Mouse (Mus musculus) retina, embryonic 14.5 days (tissue): ENCODE data around the gene Rarres2.
"Not testable (repeated sequence)": the region's sequence is repeated elsewhere in the genome, so short reads cannot be mapped to it uniquely, and the experiment has no call there.

Experiments used
- DNase-seq: peaks from one replicate; pipeline ENCODE4 v3.0.0-alpha.2; 2015; ENCODE audit warnings: low spot score

The Rarres2 gene

DNA sequence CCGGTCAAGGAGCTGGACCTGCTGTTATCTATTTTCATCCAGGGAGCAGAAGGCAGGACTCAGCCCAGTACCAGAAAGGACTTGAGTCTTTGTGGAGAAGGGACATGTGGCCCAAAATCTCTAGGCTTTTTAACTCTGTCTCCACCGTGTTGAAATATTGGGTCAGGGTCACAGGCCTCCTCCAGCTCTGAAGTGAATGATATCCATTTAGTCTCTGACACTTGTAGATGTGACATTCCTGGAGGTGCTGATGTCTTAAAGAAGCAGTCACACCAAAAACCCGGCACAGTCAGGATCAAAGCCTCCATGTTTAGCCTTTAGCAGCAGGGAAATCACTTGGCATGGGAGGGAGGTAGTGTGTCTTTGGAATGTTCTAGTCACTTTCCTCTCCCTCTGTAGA is 31.9 kb downstream of the Rarres2 start:
- no peak for DNase-seq

DNA sequence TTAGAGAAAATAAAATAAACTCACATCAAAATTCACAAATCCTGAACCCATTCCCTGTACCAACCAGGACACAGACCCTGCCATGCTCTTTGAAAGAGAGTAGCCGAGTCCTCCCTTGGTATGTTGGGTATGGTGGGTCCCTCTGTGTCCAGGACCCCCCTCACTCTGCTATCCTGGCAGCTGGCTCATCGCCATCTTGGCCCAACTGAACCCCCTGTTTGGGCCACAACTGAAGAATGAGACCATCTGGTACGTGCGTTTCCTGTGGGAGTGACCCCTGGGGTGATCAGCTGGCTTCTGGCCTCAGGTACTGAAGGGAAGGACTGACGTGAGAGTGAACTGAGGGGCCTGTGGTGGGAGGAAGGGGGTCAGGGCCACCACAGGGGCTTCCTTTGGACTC is 32.7 kb downstream of the Rarres2 start:
- DNase-seq: no peak

DNA sequence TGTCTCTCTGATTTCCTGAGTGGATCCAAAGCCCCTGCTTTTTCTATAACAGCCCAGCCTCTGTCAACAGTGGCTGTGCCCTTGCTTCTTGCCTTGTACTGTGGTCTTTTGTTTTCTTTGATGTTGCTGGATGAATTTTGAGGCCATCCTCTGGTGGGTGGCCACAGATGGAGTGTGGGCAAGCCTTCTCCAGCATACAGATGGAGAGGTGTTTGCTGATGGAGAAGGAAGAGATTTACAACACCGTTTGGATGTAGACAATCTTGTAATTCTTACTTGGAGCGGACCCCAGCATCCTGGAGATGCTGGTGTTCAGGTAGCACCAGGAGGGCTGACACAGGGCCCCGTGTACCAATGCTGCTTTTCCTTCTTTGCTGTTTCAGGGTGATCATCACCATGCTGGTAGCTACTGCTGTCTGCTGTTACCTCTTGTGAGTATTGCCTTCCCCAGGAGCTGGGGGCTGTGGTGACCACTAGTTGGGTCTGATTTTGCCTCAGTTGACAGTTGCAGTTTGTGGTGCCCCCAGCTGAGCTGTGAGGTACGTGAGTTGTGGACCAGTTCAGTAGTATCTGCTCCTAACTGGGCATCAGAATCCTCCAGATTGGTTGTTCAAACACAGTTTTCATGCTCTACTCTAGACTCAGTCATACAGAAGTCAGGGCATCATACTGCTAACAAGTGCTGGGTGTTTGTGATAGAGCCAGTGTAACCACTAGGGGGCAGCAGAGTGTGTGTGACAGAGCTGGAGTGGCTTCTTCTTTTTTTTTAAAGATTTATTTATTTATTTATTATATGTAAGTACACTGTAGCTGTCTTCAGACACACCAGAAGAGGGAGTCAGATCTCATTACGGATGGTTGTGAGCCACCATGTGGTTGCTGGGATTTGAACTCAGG is 33.5 kb downstream of the Rarres2 start:
- DNase-seq: peak; percentile 90

DNA sequence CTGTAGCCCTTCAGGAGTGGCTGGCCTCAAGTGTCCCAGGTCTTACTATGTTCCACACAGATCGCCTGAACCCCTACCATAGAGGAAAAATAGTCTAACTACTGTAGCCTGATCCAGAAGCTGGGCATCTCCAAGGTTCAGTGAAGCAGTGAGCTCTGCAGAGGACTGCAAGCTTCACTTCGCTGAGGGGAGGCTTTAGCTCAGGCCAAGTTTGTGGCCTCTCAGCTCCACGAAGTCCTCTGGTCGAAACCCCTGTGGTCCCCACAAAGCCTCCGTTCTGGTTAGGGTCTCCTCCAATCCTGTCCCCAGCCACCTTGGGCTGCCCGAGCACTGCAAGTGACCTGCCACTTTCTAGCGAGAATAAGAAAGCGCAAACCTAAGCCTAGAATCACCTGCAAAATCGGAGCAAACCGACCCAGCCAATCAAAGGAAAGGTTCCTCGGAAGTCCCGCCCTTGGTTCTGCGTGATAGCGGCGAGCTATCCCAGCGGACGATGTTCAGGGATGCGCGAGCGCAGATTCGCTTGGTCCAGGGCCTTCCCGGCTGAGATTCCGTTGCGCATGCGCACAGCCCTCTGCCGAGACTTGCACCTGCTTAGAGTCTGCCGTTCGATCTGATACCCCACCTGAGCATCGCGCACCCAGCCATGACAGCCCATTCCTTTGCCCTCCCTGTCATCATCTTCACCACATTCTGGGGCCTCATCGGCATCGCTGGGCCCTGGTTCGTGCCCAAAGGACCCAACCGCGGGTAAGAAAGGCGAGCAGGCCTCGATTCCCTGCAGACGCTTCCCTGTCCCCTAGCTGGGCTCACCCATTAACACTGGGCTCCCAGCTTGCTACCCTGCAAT is 35.3 kb downstream of the Rarres2 start, which contains the start of gene Atp6v0e2:
Atp6v0e2 (plus strand) TSS at position 511 of the 850 bp plus-strand sequence.
- DNase-seq: peak; percentile 93

DNA sequence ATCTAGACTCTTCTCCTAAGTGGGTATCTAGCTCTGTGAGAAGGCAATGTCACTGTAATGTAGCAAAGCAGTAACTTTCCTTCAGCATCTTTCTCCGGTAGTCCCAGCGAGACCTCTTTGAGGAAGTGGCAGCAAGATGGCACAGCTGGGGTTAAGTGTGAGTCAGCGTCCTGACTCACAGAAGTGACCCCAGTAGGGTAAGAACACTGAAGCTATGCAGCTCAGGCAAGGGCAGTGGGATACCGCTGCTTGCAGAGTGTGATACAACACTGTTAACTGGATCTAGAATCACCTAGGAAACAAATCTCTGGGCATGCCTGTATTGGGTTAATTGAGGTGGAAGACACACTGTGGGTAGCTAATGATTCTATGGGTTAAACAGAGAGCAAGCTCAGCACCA is 36.5 kb downstream of the Rarres2 start:
- no peak for DNase-seq

DNA sequence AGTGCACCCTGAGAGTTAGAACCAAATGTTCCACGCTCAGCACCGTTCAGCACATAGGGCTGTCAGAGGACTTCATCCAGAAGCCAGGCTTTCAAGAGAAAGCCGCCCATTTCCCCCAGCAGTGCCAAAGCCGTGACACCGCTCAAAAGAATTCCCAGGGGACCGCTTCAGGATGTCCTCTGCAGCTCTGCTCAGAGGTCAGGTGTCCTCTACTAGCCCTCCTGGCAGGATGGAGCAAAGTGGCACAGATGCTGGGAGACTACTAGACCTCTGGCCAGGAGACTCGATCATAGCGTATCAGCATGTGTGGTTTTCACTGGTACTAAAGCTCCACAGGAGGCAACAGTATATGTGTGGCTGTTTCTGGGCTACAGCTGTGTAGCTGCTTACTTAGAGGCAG is 37.7 kb downstream of the Rarres2 start:
- DNase-seq: no peak

DNA sequence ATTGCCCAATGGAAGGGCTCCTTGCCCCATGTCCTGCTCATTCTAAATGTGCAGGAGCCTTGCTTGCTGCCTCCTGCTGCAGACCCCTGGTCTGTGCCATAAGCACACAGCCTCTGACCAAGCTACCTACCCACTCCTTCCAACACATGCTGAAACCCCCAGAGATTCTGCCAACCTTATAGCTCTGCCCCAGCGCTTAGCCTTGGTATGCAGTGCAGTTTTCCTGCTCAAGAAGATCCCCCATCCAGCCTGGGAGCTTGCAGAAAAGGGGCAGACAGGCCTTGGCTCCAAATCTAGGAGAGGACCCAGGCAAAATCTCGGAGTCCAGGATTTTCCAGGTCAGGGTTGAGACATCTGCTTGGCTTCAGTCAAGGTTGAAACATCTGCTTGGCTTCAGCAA is 39.1 kb downstream of the Rarres2 start:
- DNase-seq: no peak

DNA sequence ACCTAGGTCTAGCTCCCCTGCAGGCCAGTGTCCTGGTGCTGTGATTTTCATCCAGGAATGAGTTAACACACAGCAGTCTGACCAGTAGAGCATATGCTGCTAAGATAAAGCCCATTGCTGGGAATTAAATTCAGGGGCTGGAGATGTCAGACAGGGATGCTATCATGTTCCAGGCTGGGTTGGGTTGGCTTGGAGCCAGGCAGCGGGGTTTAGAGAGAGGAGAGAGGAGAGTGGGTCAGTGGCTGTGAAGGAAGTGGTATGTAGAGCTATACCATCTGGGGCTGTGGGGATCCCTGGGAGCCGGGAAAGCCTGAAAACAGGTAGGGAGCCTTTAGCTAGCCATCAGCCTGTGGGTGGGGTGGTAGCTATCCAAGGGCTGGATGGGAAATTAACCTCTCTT is 41.7 kb downstream of the Rarres2 start:
- no peak for DNase-seq

DNA sequence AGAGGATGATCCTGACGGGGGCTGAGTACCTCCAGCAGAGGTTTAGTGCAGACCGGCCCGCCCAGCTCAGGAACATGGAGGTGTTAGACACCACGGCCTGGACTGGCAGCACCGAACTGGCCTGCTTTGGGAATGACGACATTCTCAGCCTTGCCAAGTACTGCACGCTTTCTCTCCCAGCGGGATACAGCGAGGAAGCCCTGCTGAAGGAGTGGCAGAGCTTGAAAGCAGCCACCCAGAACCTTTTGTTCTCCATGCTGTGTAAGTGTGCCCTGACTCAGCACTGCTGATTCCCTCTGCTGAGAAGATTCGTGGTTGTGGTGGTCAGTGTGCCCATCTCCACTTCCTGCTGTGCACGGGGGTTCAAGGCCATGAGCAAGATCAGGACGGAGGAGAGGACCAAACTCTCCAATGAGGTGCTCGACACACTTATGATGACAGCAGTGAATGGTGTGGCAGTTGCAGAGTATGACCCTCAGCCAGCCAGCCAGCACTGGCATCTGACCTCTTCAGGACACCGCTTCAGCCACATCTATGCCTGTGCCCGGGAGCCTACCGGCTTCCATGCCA is 42.6 kb downstream of the Rarres2 start:
- no peak for DNase-seq

DNA sequence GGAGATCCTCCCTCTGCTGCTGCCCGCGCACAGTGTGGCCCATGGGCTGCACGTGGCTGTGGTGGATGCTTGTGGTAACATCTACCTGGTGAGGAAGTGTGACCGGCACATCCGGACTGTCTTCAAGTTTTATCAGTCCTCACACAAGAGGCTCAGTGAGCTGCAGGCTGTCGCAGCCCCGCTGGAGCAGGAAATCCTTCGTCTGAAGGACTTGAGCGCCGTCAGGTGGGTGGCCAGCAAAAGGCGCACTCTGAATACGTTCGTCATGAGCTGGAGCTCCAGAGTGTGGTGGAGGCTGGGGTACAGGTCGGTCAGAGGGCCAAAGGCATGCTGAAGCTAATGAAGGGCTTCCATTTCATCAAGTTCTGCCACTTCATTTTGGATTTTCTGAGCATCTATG is 43.3 kb downstream of the Rarres2 start:
- no peak for DNase-seq

DNA sequence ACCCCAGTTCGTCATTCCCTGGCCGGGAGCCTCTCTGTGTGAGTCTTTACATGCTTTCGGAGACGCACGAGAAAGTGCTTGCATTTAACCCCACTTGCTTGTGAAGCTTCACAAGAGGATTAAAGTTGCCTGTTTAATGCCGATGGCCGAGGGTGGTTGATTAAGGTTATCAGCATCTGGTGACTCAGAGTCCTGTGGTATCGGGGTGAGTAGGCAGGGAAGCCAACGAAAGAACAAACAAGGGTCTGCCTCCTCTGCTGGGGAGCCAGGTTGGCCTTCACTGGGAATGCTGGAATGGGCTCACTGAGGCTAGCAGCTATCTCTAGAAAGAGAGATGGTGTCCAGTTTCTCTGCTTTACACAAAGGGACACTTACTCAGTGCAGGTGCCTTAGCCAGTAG is 44.7 kb downstream of the Rarres2 start:
- DNase-seq: no peak

DNA sequence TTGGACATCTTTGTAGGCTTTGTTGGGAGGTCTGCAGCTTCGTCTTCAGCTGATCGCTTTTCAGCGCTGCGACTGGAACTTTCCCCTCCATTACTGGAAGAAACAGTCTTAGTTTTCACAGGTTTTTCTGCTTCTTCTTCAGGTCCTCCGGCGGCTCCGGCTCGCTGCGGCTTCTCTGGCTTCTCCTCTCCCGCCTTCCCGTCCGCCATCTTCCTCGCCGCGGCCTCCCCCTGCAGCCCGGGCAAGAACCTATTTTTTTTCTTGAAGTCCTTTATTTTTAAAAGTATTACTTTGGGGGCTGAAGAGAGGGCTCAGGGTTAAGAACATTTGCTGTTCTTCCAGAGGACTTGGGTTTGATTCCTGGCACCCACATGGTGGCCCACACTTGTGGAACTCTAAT is 47.7 kb downstream of the Rarres2 start:
- not testable (repeated sequence) for DNase-seq
